Mouse (Mus musculus) megakaryocyte, embryonic 14.5 days (primary cell): ENCODE results near the gene Itprip.

Experiments used
- FLI1 ChIP-seq: IDR thresholded peaks from 2 replicates; pipeline ENCODE4 v1.6.1; 2012; ENCODE audit warnings: low read length, inconsistent platforms, mixed read lengths
- GATA1 ChIP-seq: IDR thresholded peaks from 3 replicates; pipeline ENCODE4 v1.6.1; 2012; ENCODE audit warnings: mixed read lengths, low read length, inconsistent platforms, borderline replicate concordance

- TF ChIP-seq GATA1 (no peak), FLI1 (no peak)
These were observed 8.9 kb downstream of the Itprip start for GRCm38 (mm10) chr19:47910117-47910618.
